Mouse (Mus musculus) heart, adult 11 months (tissue): Measurements from ENCODE around the gene Colq.
A peak's percentile ranks its signal among the peaks of the same experiment; 100 is the strongest.

Experiments used
- DNase-seq: peaks from one replicate; pipeline ENCODE4 v3.0.0; 2022

Colq gene

DNA sequence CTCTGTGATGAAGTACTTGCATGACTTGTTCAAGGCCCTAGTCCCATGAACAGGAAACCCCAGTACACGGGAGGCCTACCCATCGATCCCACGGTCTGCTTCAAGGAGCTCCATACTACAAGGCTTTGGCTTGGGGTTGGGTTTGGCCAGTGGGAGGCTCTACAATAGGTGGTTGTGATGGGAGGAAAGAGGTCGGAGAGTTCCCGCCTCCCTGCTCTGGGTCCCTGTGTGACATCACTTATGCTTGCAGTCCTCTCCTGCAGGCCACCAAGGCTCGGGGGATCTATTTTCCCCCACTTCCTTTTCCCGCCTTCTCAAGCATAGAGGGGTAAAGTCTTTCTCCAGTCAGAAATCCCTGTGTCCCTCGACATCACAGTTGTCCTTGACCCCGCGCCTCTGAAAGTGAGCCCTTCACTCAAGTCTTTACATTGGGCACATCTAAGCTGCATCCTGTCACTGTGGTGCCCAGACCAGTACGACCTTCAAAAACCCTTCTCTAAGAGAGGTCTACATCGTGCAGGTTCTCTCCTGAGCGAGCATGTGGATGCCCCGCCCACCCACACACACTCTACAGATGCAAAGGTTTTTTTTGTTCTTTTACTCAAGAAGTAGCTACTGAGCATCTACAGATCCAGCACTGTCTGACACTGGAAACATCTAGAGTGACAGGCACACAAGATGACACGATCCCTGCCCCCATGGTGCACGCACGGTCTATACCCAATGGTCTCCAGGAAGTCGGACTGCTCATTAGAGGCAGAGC lies 16.1 kb downstream of the Colq start:
- DNase-seq = no peak

DNA sequence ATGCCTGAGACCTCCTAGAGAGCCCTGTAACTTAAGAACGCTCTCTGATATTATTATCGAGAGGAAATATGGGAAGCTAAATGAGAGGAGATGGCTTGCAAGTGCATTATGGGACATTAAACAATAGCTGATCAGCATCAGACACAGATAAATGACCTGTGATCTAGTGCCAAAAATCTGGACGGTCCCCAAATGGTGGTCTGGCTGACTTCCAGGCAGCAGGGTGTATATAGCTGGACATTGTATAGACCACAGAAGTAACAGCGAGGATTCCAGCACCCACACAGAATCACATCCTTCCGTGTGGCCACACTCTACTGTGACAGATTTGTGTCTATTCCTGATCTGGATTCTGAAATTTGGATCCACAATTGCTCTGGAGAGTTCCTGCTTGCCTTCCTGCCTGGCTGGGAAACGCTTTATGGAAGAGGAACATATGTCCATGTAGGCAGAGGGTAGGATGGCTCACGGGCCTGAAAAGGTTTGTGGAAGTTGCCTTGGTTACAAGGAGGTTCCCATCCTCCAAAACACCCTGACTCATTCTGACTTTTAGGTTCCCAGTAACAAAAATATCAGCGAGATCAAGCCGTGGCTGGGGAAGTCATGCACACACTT lies 18.5 kb downstream of the Colq start:
- DNase-seq = no peak

- no peak for DNase-seq
Observed at GRCm38 (mm10) chr14:31571419-31571818, 19.7 kb downstream of the Colq start.

- no peak for DNase-seq
Observed at GRCm38 (mm10) chr14:31570131-31570951, 20.8 kb downstream of the Colq start.

GRCm38 (mm10) chr14:31569151-31569631 lies 22.0 kb downstream of the Colq start:
- DNase-seq = peak; percentile 97

DNA sequence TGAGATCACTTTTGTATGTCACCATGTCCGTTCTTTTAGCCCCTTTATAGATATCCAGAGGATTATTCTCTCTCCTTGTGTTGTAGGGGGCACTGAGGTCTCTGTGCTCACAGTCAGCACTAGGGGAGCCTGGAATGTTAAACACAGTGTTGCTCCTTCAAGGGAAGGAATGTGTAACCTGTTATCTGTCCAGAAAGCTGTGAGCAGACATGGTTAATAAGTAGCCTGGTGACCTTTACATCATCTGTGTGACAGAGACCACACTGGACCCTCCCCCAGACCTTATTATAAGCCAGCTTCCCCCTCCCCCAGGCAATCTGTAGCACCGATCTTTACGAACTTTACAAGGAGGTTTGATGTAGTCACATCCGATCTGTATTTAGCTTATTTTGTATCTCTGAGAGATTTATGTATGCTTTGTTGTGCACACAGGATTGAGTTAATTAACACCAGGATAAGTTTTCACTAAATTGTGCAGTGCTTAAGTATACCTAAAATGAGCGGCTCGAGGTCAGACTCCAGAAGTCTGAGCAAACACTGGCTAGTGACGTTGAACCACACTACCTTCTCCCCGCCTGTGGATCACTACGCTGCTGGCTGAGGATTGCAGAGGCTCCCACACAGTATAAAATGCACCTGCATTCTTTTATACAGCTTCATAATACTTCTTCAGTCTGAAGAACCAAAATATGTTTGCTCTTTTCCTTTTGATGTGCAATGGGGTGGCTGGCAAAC lies 25.5 kb downstream of the Colq start:
- DNase-seq = no peak

GRCm38 (mm10) chr14:31564452-31565179 lies 26.5 kb downstream of the Colq start:
- DNase-seq = peak; percentile 98

DNA sequence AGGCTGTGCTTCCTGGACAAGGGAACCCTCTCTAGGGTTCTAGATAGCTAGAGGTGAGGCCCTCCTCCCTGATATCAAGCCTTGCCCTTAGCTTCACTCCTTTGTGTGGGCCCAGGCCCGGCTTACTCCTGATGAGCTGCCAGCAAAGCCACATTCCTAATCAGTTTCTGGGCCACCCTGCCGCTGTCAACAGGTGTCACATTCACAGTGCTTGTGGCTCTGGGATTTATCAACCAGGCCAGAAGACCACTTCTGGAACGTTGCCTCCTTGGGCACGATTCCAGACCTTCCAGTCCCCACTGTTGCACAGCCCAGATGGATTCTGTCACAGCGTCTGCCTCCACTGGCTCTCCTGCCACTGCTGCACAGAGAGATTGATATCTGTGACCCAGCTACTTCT lies 30.3 kb downstream of the Colq start:
- peak; percentile 97 for DNase-seq

DNA sequence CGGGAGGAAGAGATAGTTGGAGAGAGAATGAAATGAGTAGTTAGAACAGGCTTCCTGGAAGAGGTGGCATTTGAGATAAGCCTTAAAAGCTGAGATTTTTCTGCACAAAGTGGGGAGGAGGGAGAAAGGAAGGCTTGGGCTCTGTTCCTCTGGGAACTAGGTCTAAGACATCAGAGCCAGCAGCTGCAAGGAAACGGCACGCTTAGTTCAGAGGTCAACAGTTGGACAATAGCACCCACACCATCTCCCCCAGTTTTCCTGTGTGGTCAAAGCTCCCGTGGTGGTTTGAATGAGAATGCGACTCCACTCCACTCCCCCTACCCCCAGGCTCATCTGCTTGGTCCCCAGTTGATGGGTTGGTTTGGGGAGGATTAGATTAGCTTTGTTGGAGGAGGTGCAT lies 31.9 kb downstream of the Colq start:
- no peak for DNase-seq

DNA sequence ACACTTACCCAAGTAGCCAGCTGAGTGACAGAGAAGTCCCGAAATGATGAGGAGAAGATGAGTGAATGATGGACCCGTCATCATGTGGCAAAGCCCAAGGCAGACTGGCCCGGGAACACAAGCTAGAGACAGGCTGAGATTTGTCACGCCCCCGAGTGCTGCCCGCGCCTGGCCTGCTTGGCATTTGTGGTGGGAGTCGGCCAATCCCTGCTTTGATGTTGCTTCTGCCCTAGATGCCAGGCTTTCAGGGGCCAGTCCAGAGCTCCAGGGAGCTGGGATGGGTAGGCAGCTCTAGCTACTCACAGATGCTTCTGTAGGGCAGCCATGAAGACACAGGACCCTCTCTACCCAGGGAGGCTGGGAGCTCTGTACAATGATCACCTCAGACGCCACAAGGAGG lies 33.4 kb downstream of the Colq start:
- no peak for DNase-seq

DNA sequence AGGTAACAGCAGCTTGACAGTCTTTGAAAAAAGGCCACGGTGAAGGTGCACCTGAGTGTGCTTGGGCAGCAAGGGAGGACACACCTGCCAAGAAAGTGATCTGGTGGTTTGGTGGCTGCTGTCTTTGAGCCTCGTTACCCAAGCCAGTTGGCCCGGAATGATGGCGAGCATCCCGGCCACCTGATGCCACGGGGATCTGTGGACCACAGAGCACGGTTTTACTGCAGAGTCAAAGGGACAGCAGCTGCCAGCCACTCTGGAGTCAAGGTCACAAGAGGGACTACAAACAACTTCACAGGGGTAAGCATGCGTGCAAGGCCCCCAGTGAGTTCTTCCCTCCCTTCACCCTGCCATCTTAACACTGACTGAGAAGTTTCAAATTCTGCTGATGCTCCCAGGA lies 33.9 kb downstream of the Colq start:
- DNase-seq = no peak

DNA sequence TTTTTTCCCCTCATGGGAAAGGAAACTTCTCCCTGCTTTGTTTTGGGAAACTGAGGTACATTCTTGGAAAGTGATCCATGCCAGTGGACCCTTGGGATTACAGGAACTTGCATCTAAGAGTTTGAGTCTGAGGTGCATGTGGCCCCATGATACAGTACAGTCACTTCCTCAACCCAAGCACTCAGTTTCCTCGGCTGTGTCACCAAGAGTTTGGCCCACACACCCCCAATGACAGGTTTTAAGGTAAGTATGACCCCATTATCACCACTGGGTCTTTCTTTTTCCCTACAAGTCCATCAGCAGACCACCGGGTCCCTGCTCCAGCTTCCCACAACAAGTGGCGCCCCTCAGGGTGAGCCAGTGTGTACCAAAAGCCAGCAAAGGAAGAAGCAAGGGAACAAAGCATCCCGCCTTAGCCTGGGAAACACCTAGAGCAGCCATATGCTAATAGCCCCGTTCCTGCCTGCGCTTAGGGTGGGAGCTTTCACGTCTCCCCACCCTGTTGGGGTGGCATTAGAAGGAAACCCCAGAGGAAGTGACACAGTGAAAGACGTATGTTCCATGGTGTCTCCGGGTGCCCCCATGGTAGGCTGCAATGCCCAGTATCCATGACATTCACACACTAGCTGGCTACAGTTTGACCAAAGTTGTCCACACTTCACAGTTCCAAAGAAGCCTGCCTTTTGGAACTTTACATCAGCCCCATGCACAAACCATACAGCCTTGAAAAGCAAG lies 34.5 kb downstream of the Colq start:
- DNase-seq = no peak

- peak; percentile 90 for DNase-seq
Observed at GRCm38 (mm10) chr14:31555963-31556434, 35.1 kb downstream of the Colq start.

DNA sequence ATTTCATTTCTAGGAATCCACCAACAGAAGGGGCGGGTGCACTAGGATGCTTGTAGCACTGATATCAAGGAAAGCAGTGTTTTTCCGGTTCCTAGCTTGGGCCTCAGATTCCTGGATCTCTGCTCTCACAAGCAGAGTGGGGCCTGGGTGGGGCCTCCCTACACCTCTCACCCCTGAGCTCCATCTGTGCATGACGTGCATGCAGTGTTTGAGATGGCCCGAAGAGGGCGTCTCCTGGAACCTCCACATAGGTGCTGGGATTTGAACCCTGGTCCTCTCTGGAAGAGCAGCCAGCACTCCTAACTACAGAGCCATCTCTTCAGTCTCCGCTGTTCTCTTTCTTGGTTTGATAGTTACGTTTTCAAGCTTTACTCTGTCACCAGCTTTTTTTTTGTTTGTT lies 36.1 kb downstream of the Colq start:
- DNase-seq = no peak

- no peak for DNase-seq
Observed at GRCm38 (mm10) chr14:31543885-31544442, 47.2 kb downstream of the Colq start.

GRCm38 (mm10) chr14:31537298-31537697 lies 53.8 kb downstream of the Colq start:
- DNase-seq = peak; percentile 96

DNA sequence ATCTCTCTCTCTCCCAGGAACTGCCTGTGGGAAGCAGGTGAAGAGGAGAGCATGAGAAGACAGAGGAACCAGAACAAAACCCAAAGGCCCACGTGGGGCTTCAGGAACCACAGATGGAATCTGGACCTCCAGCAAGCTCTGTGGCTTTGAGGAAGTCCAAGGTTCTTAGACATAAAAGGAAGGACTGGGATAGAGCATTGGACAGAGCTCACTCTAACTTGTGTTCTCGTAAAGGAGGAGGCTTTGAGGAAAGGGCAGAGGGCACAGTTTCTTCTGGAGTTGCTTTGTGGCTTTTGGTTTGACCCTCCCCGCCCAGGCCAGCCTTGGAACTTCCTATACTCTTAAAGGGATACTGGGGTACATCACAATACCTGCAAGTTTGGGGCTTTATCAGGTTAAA lies 58.5 kb downstream of the Colq start:
- DNase-seq = no peak

- DNase-seq = peak; percentile 94
Observed at GRCm38 (mm10) chr14:31531506-31532148, 59.5 kb downstream of the Colq start.

DNA sequence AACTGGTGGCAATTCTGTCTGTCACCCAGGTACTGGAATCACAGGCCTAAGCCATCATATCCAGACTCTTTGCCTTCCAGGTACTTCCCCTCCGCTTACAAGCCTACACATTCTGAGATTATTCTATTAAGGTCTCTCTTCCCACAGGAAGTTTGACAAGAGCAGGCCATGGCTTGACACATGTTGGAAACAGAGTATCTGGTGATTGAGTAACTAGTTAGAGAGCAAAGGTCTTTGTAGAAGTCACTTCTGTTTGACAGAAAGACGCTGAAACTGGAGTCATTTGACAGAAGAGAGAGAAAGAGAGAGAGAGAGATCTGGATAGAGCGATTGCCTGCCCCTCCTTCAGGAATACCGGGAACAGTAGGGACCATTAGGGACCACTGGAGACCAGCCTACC lies 60.3 kb downstream of the Colq start:
- no peak for DNase-seq

DNA sequence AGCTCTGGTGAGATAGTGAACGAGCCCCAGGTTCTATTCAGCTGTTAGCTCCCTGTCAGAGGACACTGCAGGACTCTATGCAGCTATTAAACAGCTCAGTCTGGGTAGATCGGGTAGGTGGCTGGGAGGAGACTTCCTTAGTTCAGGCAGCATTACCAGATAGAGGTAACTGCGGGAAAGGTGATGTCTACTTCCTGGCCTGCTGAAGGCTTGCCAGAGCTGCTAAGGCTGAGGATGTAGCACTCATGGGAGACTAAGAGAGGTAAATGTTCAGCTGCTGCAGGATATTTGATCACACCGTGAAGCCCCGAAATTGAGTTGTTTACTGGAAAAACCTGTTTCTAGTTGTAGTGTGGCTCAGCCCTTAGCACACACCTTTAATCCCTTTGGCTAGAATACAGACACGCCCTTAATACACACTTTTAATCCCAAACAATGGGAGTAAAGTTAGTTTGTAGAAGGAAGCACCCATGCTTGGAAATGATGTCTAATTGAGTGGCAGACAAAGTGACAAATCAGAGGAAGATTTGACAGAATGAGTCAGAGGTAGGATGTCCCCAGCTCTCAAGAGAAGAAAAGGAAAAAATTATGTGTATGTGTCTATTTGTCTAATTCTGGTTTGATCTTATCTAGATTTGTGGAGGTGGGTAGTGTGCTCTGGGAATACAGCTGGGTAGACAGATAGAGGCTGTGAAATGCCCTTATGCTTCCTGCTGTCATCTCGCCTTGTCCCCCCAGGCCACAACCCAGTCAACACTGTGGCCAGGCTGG lies 65.9 kb downstream of the Colq start:
- DNase-seq = no peak
